Mouse (Mus musculus) right cerebral cortex, adult 18-20 months (tissue): ENCODE results near the gene Rack1.
"Not testable (repeated sequence)": the region's sequence is repeated elsewhere in the genome, so short reads cannot be mapped to it uniquely, and the experiment has no call there.

Experiments used
- DNase-seq: peaks from one replicate; pipeline ENCODE4 v3.0.0; 2022; ENCODE audit warnings: mixed read lengths

Rack1 gene

GRCm38 (mm10) chr11:48842378-48842792 lies 42.3 kb downstream of the Rack1 start:
- no peak for DNase-seq

DNA sequence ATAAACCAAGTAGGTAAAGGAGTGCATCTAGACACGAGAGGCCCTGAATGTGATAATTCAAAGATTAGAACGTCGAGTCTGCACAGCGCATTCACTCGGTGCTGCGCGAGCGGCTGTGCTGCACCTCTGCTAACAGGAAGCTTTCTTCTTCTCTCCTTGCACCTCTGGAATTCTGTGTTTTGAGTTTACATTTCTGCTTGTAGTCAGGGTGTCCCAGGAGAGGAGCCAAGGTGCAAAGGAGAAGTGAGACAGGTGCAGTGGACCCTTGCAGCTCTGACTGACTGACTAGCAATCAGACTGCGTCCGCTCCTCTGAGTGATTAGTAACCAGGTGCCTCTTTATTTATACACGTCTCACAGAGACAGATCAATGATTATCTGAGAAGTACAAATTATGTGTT lies 43.1 kb downstream of the Rack1 start:
- no peak for DNase-seq

DNA sequence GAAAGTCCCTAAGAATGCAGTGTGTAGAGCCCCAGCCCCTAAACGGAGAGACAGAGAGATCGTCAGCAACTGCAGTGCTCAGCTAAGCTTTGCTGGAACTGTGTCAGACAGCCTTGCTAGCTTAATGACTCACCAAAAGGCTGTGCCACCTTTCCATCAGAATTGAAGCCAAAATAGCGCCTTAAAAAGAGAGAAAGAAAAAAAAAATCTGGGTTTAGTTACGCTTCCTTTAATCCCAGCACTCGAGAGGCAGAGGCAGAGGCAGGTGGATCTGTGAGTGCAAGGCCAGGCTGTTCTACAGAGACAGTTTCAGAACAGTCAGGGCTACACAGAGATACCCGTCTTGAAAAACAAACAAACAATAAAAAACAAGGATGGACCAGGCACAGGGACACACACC lies 44.2 kb downstream of the Rack1 start:
- DNase-seq: no peak

- no peak for DNase-seq
These were observed 45.2 kb downstream of the Rack1 start for GRCm38 (mm10) chr11:48845244-48845815.

DNA sequence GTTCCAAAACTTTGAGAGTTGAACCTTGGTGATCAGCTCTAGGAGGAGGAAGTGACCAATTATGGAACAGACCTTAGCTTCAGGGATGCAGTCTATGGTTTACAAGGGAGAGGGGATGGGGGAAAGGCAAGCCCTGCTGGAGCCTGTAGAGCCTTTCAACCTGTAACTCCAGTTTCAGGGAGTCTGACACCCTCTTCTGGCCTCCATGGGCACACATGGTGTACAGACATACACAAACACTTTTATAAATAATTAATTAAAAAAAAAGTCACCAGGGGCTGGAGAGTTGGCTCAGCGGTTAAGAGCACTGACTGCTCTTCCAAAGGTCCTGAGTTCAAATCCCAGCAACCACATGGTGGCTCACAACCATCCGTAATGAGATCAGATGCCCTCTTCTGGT lies 46.2 kb downstream of the Rack1 start:
- not testable (repeated sequence) for DNase-seq

GRCm38 (mm10) chr11:48846881-48847280 lies 46.7 kb downstream of the Rack1 start:
- DNase-seq: no peak

DNA sequence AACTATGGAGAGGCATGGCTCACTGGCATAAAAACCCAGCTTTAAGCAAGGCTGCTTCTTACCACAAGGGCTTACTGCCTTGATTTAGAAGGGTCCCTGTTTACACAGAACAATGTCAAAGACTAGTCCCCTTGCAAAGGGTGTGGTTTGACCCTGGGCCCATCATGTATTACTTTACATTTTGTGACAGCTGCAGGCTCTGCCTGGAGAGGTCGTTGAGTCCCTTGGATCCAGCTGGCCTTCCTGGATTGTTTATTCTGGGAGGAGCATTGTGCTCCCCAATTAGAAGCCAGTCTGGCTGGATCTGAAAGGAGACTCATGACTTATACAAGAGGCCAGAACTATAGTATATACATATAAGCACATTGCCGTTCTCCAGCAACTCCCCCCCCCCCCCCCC lies 50.1 kb downstream of the Rack1 start:
- no peak for DNase-seq

- DNase-seq: no peak
These were observed 51.3 kb downstream of the Rack1 start for GRCm38 (mm10) chr11:48851270-48851995.

GRCm38 (mm10) chr11:48852190-48852589 lies 52.1 kb downstream of the Rack1 start:
- no peak for DNase-seq

DNA sequence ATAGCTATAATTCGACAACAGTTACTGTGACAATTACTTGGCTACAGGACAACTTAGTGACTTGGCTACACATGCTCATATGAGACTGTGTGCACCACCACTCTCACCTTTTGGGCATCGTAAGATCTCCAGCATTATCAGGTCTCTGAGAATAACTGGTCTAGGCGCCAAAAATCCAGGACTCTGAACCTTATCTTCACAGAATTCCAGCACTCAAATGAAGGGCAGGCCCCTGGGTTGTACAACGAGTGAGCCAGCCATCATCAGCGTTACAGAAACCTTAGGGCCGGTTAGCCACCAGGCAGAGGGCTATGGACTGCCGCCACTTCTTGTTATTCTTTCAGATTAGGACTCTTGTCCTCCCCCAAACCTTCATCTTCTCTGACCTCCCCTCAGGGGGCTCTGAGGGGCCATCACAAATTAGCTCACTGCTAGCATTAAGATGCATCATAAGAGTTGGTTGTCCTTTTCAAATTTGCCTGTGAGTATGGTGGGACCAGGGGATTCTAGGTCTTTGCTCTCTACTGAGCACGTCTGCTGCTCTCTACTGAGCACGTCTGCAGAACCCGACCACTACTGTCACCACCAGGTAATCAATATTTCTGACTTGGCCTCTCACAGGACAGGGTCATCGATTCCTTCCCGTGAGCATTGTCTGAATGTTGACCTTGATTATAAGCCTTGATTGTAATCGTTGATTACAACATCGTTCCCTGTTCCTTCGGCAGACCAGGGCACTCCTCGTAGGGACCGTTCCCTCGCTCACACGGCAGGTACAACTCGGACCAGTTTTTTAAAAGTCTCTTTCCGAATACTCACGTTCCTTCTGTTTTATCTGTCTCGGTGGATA lies 52.7 kb downstream of the Rack1 start:
- DNase-seq: no peak

- peak; percentile 92 for DNase-seq
These were observed 53.5 kb downstream of the Rack1 start for GRCm38 (mm10) chr11:48853474-48854180.
